Mouse (Mus musculus) lung, postnatal 0 days (tissue): ENCODE measurements at regions not wholly inside any gene's neighbourhood (a gene's known extent, or its start where the extent isn't known, plus 50 kb on each side); places are given as distances from the start of the nearest gene placed in this dataset.

Experiments
- ATAC-seq: fragments of 200-750 bp; cut with Nextera tagmentation; 2 replicates; pipeline ENCODE4 v1.8.0; 2017; ENCODE audit warnings: moderate library complexity
- DNase-seq: peaks from one replicate; pipeline ENCODE4 v3.0.0-alpha.2; 2016; ENCODE audit warnings: low spot score
- H3K27ac ChIP-seq: fragments of 300-500 bp; sonication (generic); 2 replicates; pipeline ENCODE4 v1.5.1; 2014; ENCODE audit warnings: antibody characterized with exemption, mild to moderate bottlenecking, low read length, mixed read lengths
- H3K27me3 ChIP-seq: fragments of 300-500 bp; sonication (generic); replicated peaks from 2 replicates; pipeline ENCODE4 v1.6.1; 2014; ENCODE audit warnings: low read length, mixed read lengths; ENCODE audit not compliant: insufficient read depth
- H3K36me3 ChIP-seq: fragments of 300-500 bp; sonication (generic); 2 replicates; pipeline ENCODE4 v1.6.1; 2014; ENCODE audit warnings: low read length, mixed read lengths; ENCODE audit not compliant: insufficient read depth
- H3K4me1 ChIP-seq: fragments of 300-500 bp; sonication (generic); 2 replicates; pipeline ENCODE4 v1.6.1; 2014; ENCODE audit warnings: antibody characterized with exemption, low read depth, low read length, mixed read lengths; ENCODE audit not compliant: insufficient read depth
- H3K4me2 ChIP-seq: fragments of 300-500 bp; sonication (generic); replicated peaks from 2 replicates; pipeline ENCODE4 v1.6.1; 2014; ENCODE audit warnings: low read depth, mild to moderate bottlenecking, low read length, moderate library complexity, mixed read lengths
- H3K4me3 ChIP-seq: fragments of 300-500 bp; sonication (generic); 2 replicates; pipeline ENCODE4 v1.5.1; 2014; ENCODE audit warnings: low read depth, low read length
- H3K9ac ChIP-seq: fragments of 300-500 bp; sonication (generic); replicated peaks from 2 replicates; pipeline ENCODE4 v1.6.1; 2014; ENCODE audit warnings: low read depth, mild to moderate bottlenecking
- H3K9me3 ChIP-seq: fragments of 300-500 bp; sonication (generic); 2 replicates; pipeline ENCODE4 v1.6.1; 2016; ENCODE audit warnings: low read length, mixed read lengths
- CTCF ChIP-seq: IDR thresholded peaks from 2 replicates; pipeline ENCODE4 v1.5.1; 2016; ENCODE audit warnings: antibody characterized with exemption, mild to moderate bottlenecking
- EP300 ChIP-seq: IDR thresholded peaks from 2 replicates; pipeline ENCODE4 v1.6.1; 2016; ENCODE audit warnings: antibody characterized with exemption, mild to moderate bottlenecking, control low read depth
- WGBS: fragments of 180-500 bp; shearing (Covaris S2); extraction: QIAGEN DNeasy Blood & Tissue Kit; methylation state at CpG from one replicate; pipeline ENCODE4 v1.1.7; 2014; 5-methylcytosine and 5-hydroxymethylcytosine counted together

- Histone ChIP-seq H3K9me3 (no peaks in the 10 kb centered on the region), H3K36me3 (no peaks in the 10 kb centered on the region), H3K4me1 (no peaks in the 10 kb centered on the region), H3K27me3 (no peaks in the 10 kb centered on the region), H3K9ac (no peak overlapping the region), H3K4me2 (no peak overlapping the region), H3K4me3 (no peak overlapping the region), H3K27ac (no peak overlapping the region)
- TF ChIP-seq EP300: no peak
- TF ChIP-seq CTCF: no peak
- DNase-seq: no peak
- WGBS: 31% methylated on average over 7 of the region's 7 CpGs
- ATAC-seq: no peak
Observed at GRCm38 (mm10) chr15:8802058-8802457, 91.5 kb upstream of the Slc1a3 start.

GRCm38 (mm10) chr15:8797015-8797414, 86.5 kb upstream of the Slc1a3 start:
- no peak overlapping the region for H3K4me3 ChIP-seq
- no peak overlapping the region for H3K9ac ChIP-seq
- TF ChIP-seq CTCF: peak; percentile 37; the same call in 1 of the 2 replicates
- no peak for TF ChIP-seq EP300
- ATAC-seq (no peak), DNase-seq (no peak)
- H3K27ac ChIP-seq: no peak overlapping the region
- no peaks in the 10 kb centered on the region for H3K4me1 ChIP-seq
- 91% methylated on average over 1 of the region's 1 CpGs for WGBS
- H3K27me3 ChIP-seq: no peaks in the 10 kb centered on the region
- no peaks in the 10 kb centered on the region for H3K9me3 ChIP-seq
- no peak overlapping the region for H3K4me2 ChIP-seq
- no peaks in the 10 kb centered on the region for H3K36me3 ChIP-seq

- H3K27me3 ChIP-seq: no peaks in the 10 kb centered on the region
- H3K4me2 ChIP-seq: no peak overlapping the region
- 68% methylated on average over 2 of the region's 2 CpGs for WGBS
- no peaks in the 10 kb centered on the region for H3K36me3 ChIP-seq
- ATAC-seq (no peak), DNase-seq (no peak)
- TF ChIP-seq EP300: no peak
- no peak for TF ChIP-seq CTCF
- H3K9me3 ChIP-seq: no peaks in the 10 kb centered on the region
- no peak overlapping the region for H3K4me3 ChIP-seq
- no peak overlapping the region for H3K9ac ChIP-seq
- H3K4me1 ChIP-seq: no peaks in the 10 kb centered on the region
- H3K27ac ChIP-seq: no peak overlapping the region
Observed at GRCm38 (mm10) chr15:8792106-8792505, 81.5 kb upstream of the Slc1a3 start.

GRCm38 (mm10) chr15:8789924-8790323, 79.4 kb upstream of the Slc1a3 start:
- TF ChIP-seq CTCF: no peak
- no peak for TF ChIP-seq EP300
- no peaks in the 10 kb centered on the region for H3K4me1 ChIP-seq
- no peaks in the 10 kb centered on the region for H3K27me3 ChIP-seq
- H3K4me3 ChIP-seq: no peak overlapping the region
- no peak overlapping the region for H3K27ac ChIP-seq
- DNase-seq (no peak), ATAC-seq (no peak)
- H3K9me3 ChIP-seq: no peaks in the 10 kb centered on the region
- H3K36me3 ChIP-seq: no peaks in the 10 kb centered on the region
- H3K9ac ChIP-seq: no peak overlapping the region
- no peak overlapping the region for H3K4me2 ChIP-seq

- Histone ChIP-seq H3K4me3 (no peak overlapping the region), H3K9me3 (no peaks in the 10 kb centered on the region), H3K9ac (no peak overlapping the region), H3K4me2 (no peak overlapping the region), H3K4me1 (no peaks in the 10 kb centered on the region), H3K27me3 (no peaks in the 10 kb centered on the region), H3K36me3 (no peaks in the 10 kb centered on the region), H3K27ac (no peak overlapping the region)
- WGBS: 70% methylated on average over 6 of the region's 6 CpGs
- ATAC-seq: no peak
- DNase-seq: no peak
- no peak for TF ChIP-seq EP300
- no peak for TF ChIP-seq CTCF
Observed at GRCm38 (mm10) chr15:8789000-8789399, 78.4 kb upstream of the Slc1a3 start.

GRCm38 (mm10) chr15:8785537-8785936, 75.0 kb upstream of the Slc1a3 start:
- no peak for ATAC-seq
- Histone ChIP-seq H3K4me3 (no peak overlapping the region), H3K9me3 (no peaks in the 10 kb centered on the region), H3K4me1 (no peaks in the 10 kb centered on the region), H3K27me3 (no peaks in the 10 kb centered on the region), H3K9ac (no peak overlapping the region), H3K4me2 (no peak overlapping the region), H3K36me3 (no peaks in the 10 kb centered on the region), H3K27ac (no peak overlapping the region)
- TF ChIP-seq CTCF (no peak), EP300 (no peak)
- no peak for DNase-seq
- 81% methylated on average over 6 of the region's 6 CpGs for WGBS

GRCm38 (mm10) chr15:8783567-8783966, 73.0 kb upstream of the Slc1a3 start:
- H3K4me3 ChIP-seq: no peak overlapping the region
- no peak overlapping the region for H3K9ac ChIP-seq
- H3K36me3 ChIP-seq: no peaks in the 10 kb centered on the region
- H3K4me2 ChIP-seq: no peak overlapping the region
- TF ChIP-seq EP300: no peak
- no peak for TF ChIP-seq CTCF
- H3K27ac ChIP-seq: no peak overlapping the region
- DNase-seq (no peak), ATAC-seq (no peak)
- H3K4me1 ChIP-seq: no peaks in the 10 kb centered on the region
- 66% methylated on average over 2 of the region's 2 CpGs for WGBS
- H3K9me3 ChIP-seq: no peaks in the 10 kb centered on the region
- no peaks in the 10 kb centered on the region for H3K27me3 ChIP-seq
